Mouse (Mus musculus): Measurements from ENCODE around the gene Vmn2r94.

The Vmn2r94 gene

GRCm38 (mm10) chr17:18277656-18278055 lies at the start of gene Vmn2r94:
Vmn2r94 (minus strand) TSS chr17:18277756.
- DNase-seq (ENCODE audit: low spot score), result no peak

- no peak for DNase-seq (ENCODE audit: low spot score)
Observed at GRCm38 (mm10) chr17:18323031-18323430, 45.5 kb upstream of the Vmn2r94 start.

GRCm38 (mm10) chr17:18297799-18298198 lies 20.2 kb upstream of the Vmn2r94 start, which contains the start of gene Vmn2r93:
Vmn2r93 (plus strand) TSS chr17:18298099.
- no peak for DNase-seq (ENCODE audit: low spot score)

GRCm38 (mm10) chr17:18236931-18237330 lies 40.6 kb downstream of the Vmn2r94 start:
- DNase-seq (ENCODE audit: low spot score), result no peak

- DNase-seq (ENCODE audit: low spot score), result no peak
Observed at GRCm38 (mm10) chr17:18231996-18232395, 45.6 kb downstream of the Vmn2r94 start.

- no peak for DNase-seq (ENCODE audit: low spot score)
Observed at GRCm38 (mm10) chr17:18221300-18221699, 56.3 kb downstream of the Vmn2r94 start.
